Mouse (Mus musculus): ENCODE data around the gene Tada3. TPM values are rescaled to one million over a fixed set of nuclear protein-coding genes. Genes with fewer than 3 reads are reported as not detected.

Gene Tada3
- polyA plus RNA-seq (2012; rRNA removed) = 8.9 and 9.7 TPM in 2 replicates

GRCm38 (mm10) chr6:113377496-113378385 is at the start of gene Tada3, which contains the start of gene Arpc4:
Gene Tada3 (minus strand): TSS chr6:113377883.
Gene Arpc4 (plus strand): TSS chr6:113378115.

GRCm38 (mm10) chr6:113419199-113419587 is 41.5 kb upstream of the Tada3 start, which contains the start of gene Rpusd3:
Gene Rpusd3 (minus strand): TSS chr6:113419340.

GRCm38 (mm10) chr6:113388960-113389359 is 11.3 kb upstream of the Tada3 start, which contains the start of gene Ttll3:
Gene Ttll3 (plus strand): TSS chr6:113389260.

GRCm38 (mm10) chr6:113343177-113344092 is 34.2 kb downstream of the Tada3 start, which contains the start of gene Camk1:
Gene Camk1 (minus strand): TSS chr6:113343984.

GRCm38 (mm10) chr6:113326533-113327315 is 51.0 kb downstream of the Tada3 start, which contains the start of gene Ogg1:
Gene Ogg1 (plus strand): TSS chr6:113326972.

Other genes starting within 250 kb of the Tada3 start
- under 0.01 and 0.02 TPM in 2 replicates for gene Lhfpl4, start 182.5 kb downstream of the Tada3 start, polyA plus RNA-seq (2012; rRNA removed)
- gene Mtmr14, start 140.0 kb downstream of the Tada3 start, polyA plus RNA-seq (2012; rRNA removed) = 15.0 and 15.2 TPM in 2 replicates
- gene Cpne9, start 95.6 kb downstream of the Tada3 start, polyA plus RNA-seq (2012; rRNA removed) = 0.01 and 0.06 TPM in 2 replicates
- 8.6 and 10.5 TPM in 2 replicates for gene Brpf1, start 70.7 kb downstream of the Tada3 start, polyA plus RNA-seq (2012; rRNA removed)
- gene Ogg1, start 50.9 kb downstream of the Tada3 start, polyA plus RNA-seq (2012; rRNA removed) = 6.7 and 7.1 TPM in 2 replicates
- gene Camk1, start 33.9 kb downstream of the Tada3 start, polyA plus RNA-seq (2012; rRNA removed) = 14.7 and 16.5 TPM in 2 replicates
- gene Arpc4, start 232 bp upstream of the Tada3 start, polyA plus RNA-seq (2012; rRNA removed) = 44.5 and 50.4 TPM in 2 replicates
- gene Ttll3, start 11.4 kb upstream of the Tada3 start, polyA plus RNA-seq (2012; rRNA removed) = 2.1 and 3.1 TPM in 2 replicates
- gene Rpusd3, start 41.5 kb upstream of the Tada3 start, polyA plus RNA-seq (2012; rRNA removed) = 19.9 and 20.2 TPM in 2 replicates
- 0.21 and 0.44 TPM in 2 replicates for gene Cidec, start 57.9 kb upstream of the Tada3 start, polyA plus RNA-seq (2012; rRNA removed)
- gene Jagn1, start 64.7 kb upstream of the Tada3 start, polyA plus RNA-seq (2012; rRNA removed) = 27.7 and 29.5 TPM in 2 replicates
- gene Il17re, start 80.6 kb upstream of the Tada3 start, polyA plus RNA-seq (2012; rRNA removed) = 0.34 and 0.35 TPM in 2 replicates
- 12.2 and 12.6 TPM in 2 replicates for gene Il17rc, start 93.5 kb upstream of the Tada3 start, polyA plus RNA-seq (2012; rRNA removed)
- gene Creld1, start 105.4 kb upstream of the Tada3 start, polyA plus RNA-seq (2012; rRNA removed) = 6.6 and 7.4 TPM in 2 replicates
- gene Prrt3, start 124.0 kb upstream of the Tada3 start, polyA plus RNA-seq (2012; rRNA removed) = 0.01 TPM in 1 of 2 replicates, not detected in the other
- 24.7 and 25.0 TPM in 2 replicates for gene Emc3, start 153.8 kb upstream of the Tada3 start, polyA plus RNA-seq (2012; rRNA removed)
- 4.0 and 4.2 TPM in 2 replicates for gene Fancd2, start 153.8 kb upstream of the Tada3 start, polyA plus RNA-seq (2012; rRNA removed)
- not detected in 2 replicates for gene Fancd2os, start 222.8 kb upstream of the Tada3 start, polyA plus RNA-seq (2012; rRNA removed)
- 75.9 and 79.8 TPM in 2 replicates for gene Brk1, start 226.9 kb upstream of the Tada3 start, polyA plus RNA-seq (2012; rRNA removed)
- 5.9 and 7.4 TPM in 2 replicates for gene Vhl, start 246.1 kb upstream of the Tada3 start, polyA plus RNA-seq (2012; rRNA removed)